Mouse (Mus musculus) skeletal muscle tissue, adult 2 months (tissue): ENCODE results near the gene B230217C12Rik.

Experiments
- DNase-seq: peaks from one replicate; pipeline ENCODE4 v3.0.0-alpha.2; 2012; ENCODE audit warnings: low read depth, low spot score

The B230217C12Rik gene

DNA sequence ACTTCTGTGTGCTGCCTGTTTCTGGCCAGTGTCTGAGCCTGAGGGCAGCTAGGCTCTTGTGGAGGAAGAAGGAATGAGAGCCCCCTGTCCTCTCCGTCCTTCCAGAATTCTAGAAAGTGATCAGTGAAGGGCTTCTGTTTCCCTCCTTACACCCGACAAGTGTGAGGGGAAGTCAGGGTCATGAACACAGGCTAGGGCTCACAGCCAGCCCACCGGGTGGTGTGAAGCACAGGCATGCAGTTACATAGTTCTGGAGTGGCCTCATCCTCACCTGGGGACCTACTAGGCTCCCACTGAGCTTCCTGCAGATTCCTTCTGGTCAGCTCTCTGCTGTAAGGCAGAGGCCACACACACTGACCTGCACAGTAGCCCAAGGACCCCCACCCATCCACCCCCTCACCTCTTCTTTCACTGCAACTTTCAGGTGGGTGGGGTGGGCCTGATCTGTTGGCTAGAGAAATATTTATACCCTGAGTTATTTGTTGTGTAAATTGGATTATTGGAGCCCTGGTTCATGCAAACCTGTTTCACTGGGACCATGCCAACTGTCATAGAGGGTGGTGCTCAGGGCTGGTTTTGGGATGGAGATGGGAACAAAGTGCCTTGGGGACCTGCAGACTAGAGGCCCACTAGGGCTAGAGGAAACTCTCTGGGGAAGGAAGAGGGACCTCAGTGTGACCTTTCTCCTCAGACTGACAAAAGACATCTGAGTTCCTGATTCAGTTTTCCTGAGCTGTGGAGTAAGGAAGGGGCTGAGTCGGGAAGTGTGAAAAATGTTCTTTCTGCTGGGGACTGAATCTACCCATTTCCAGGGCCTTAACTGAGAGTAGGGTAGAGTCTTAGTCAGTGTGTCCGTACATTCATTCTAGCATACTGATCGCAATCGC is 31.1 kb upstream of the B230217C12Rik start:
- no peak for DNase-seq

DNA sequence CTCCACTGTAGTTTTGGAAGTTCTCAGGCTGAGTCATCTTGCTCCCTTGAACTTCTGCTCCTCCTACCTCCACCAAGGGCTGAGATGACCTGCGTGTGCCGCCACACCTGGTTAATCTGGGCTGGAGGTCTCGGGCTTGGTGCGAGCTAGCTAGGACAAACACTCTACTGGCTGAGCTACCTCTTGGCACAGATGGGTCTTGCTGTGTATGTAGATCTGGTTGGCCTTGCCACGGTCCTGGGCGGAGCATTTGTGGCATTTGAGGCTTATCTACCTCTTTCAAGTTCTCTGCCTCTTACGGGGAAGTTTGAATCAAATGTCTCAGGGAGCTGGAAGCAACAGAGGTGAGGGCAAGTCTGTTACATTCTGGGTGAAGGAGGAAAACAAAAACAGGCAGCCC is 30.2 kb upstream of the B230217C12Rik start:
- DNase-seq: no peak

DNA sequence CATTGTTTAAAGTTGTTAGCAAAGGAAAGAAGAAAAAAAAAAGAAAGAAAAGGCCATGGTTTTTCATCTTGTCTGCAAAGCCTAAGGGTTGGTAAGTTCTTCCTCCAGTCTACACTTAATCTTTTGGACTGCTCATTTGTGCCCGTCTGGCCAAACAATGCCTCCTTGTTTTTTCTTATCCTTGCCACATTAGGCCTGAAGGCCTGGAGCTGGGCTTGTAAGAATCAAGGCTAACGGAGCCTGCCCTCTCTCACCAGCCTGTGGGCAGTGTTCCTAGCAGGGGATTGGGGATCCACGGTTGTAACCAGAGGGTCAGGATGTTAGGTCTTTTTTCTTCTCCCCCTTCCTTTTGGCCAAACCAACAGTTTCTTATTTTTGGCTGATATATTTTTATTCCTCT is 29.6 kb upstream of the B230217C12Rik start:
- no peak for DNase-seq

DNA sequence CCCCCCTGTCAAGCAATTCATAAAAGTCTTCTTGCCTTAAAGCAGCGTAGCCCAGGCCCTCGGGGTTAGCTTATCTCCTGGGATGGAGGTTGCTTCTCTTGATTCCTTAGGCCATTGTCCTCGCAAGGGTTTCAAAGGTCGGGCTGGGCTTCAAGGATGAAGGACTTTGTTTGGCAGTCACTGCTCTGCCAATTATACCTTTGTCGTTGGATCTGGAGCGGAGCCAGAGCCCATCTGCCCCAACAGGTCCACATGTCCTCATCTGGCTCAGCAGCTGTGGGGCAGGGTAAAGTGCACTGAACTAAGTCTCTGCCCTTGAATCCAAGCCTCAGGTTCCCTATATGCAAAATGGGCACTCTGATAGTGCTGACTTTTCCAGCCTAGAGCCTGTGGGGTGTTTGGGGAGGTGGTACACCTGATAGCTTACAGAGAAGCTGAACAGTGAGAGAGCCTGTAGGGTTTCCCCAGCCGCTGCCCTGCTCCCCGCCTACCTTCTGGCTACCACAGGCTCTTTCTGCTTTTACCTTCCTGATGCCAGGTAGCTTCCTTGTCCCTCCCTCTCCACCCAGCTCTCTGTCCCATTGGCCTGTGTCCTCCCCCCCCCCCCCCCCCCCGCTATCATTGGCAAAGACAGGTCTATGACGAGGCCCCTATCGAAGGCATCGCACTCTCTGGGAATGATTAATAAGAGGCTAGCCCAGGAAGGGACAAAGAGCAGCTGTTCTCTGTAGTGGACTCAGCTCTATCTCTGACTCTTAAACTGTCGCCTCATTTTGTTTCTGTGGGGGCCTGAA is 28.8 kb upstream of the B230217C12Rik start:
- DNase-seq: no peak

DNA sequence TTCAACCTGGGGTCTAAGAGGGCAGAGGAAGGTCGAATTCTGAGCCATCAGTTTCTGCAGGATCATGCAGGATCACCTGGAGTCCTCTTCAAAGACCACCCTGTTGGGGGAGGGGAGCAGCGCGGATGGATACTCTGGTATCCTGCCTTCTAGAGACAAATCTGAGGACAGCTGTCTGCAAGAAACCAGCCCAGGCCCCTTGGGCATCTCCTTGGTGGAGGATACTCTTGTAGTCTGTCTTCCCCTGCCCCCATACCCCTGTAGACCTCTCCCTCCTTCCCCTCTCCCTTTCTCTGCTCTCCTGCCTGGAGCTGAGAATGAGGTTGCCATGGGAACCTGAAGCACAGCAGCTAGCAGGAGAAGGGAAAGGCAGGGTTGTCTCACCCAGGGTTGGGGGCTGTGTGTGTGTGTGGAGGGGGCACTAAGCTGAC is 28.1 kb upstream of the B230217C12Rik start:
- DNase-seq: no peak

DNA sequence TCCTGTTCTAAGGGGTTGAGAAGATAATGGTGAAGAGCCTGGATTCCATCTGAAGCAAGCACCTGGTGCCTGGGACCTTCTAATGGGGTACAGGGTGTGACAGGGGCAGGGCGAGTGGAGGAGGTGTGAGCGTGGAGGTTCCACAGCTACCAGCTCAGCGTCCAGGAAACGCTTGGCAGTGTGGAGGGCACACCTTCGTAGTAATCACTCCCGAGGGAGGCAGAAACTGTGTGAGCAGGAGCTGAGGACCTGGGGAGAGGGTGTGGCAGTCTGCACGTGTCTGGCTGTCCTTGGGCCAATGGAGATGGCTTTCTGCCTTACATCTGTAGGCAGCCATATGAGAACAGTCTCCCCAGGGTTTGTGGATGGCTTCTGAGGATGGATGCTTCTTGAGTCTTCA is 27.5 kb upstream of the B230217C12Rik start:
- DNase-seq: no peak

DNA sequence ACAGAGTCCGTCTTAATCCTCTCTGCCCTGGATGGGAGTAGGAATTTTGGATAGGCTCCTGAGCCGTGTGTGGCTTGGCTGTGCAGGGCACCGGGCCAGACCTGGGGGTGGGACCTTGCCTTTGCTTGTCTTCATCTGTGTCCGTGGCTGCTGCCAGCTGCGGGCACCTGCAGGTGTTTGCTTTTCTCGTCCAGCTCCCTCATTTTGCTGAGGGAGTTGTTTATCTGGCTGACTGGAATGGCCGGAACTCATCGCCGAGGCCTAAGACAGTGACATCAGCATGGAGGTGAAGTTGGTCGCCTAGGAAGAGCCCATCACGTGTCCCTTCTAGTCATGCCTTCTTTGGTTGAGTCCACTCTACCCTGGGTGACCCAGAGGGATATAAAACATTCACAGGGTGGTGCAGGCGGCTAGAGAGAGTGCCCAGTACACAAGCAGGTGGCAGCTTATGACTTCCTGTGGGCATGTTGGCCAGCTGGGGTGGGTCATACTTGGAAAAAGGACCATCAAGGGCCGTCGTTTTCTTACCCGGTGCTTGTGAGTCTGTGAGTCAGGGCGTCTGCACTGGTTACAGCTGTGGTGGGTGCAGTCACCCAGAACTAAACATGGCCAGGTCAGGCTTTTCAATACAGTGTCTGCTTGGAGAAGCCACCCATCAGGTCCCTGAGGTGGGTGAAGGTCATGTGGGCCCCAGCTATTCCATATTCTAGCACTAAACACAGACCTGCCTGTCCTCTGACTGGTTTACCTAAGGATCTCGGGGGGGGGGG is 26.6 kb upstream of the B230217C12Rik start:
- no peak for DNase-seq

DNA sequence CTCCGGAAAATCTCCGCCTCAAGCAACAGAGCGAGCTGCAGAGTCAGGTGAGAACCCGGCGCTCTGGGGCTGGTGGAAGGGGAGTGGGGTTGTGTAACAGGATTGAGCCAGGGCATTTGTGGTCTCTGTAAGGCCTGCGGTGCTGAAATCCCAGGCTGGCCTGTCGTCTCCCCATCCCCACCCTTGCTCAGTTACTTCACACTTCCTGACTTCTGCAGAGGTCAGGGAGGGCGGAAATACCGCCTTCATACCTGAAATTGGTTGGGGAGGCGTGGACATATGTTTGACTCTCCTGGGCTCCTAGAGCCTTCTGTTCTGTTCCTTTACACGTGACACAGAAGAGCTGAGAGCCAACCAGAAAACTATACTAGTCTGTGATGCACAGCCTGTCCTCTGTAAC is 24.8 kb upstream of the B230217C12Rik start:
- no peak for DNase-seq

DNA sequence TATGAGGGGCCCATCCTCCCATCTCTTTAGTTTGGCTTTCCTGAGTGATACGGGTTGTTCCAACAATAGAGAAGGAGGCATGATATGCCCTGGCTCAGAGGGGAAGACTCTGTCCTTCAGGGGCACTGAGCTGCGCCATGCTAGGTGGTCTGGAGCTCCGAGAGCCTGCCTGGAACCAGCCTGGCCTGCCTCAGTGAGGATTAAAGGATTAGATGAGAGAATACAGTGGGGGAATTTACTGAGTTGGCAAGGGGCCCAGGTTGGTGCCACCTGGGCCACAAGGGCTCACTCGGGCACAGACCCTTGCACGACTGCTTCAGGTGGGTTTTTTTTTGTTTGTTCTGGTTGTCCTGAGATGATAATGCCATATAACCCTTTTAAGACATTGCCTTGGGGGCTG is 24.4 kb upstream of the B230217C12Rik start:
- no peak for DNase-seq

DNA sequence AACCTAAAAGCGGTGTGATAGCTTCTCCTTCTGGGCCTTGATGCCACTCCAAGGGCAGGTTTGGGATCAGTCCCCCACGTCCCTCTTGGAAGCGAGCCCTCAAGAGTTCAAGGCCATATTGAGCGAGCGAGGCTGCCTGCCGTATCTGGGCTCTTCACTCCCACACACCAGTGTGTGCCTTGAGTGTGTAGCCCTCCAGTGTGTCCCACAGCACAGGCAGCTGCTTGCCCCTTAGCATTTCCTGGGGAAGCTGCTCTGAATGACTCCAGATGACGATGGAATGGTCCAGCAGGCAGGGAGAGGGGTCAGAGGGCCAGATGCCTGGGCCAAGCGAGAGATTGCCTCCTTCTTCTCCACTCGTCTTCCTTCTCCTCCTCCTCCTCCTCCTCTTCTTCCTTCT is 23.7 kb upstream of the B230217C12Rik start:
- DNase-seq: no peak

DNA sequence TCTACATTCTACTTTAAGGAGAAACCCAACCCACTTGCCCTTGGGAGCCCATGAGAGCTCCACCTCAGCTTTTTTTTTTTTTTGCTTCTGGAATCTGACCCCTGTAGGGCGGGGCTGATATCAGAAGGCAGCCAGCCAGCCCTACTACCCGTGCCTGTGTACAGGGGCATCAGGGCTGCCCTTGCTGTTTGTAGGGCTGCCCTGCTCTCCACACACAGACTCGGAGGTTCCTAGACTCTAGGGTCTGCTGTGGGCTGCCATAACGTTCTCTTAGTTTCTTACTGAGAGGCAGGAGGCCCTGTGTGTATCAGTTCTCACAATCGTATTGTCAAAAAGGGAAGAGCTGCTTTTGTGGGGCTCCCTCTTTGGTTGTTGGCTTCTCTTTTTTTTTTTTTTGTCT is 23.2 kb upstream of the B230217C12Rik start:
- no peak for DNase-seq

DNA sequence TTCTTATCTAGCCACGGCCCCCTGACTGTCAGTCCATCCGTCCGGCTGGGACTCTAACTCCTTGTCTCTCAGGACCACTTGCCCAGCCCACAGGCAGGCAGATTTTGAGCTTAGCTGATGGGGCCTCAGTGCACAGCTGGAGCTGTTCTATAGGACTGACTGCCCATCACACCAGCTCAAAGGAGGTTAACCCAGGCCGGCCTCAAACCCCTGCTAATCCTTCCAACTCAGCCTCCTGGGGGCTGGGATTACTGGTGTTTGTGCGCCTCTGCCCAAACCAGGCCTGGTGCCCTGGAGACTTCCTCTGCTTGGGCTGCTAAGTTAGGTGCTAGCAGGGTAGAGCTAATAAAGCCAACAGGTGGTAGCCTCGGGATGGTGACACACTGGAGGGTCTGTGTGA is 22.6 kb upstream of the B230217C12Rik start:
- no peak for DNase-seq

DNA sequence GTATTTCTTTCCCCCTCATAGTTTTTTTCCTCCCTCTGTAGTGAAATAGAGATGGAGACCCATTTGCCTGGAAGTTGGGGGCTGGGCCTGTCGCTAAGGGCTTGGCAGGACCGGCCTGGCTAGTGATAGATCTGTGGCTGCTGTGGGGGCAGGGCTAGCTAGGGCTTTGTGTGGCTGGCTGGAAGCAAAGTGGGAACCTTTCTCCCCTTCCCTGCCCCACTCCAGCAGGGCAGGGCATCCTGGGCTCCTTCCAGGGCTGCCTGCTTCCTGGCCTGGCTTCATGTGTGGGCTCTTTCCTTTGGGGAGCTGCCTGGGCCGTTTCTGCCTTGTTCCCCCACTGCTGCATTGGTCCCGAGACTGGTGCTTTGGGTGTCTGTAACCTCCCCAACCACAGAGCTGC is 22.0 kb upstream of the B230217C12Rik start:
- DNase-seq: no peak

DNA sequence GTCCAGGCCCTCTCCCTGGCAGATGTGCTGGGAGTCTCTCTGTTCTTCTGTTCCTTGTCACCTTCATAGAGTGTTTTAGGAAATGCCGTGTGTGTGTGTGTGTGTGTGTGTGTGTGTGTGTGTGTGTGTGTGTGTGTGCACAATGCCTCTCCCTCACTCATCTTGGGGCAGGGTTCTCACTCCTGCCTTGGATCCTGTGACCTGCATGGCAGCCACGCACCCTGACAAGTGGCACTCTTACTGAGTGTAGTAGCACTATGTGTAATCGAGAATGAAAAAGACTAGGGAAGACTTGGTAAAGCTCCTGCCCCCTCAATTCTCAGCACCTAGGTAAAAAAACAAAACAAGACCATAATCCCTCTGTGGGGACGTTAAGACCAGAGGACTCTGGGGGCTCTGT is 21.5 kb upstream of the B230217C12Rik start:
- DNase-seq: no peak

DNA sequence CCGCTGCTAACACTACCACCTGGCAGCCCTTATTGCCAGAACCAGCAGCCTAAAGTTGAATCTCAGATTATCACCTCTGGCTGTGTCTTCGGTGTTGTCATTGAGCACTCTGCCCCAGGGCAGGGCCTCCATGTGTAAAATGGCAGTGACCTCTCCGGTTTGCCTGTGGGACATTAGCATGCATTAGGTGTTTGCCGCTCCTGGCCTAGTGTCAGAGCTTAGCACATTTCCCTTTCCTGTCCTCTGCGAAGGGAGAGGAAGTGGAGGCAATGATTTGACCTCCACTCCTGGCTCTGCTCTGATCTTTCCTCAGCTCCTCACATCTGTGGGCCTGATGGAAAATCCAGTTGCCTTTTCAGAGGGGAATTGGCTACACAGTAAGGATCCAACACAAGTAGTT is 20.7 kb upstream of the B230217C12Rik start:
- no peak for DNase-seq

DNA sequence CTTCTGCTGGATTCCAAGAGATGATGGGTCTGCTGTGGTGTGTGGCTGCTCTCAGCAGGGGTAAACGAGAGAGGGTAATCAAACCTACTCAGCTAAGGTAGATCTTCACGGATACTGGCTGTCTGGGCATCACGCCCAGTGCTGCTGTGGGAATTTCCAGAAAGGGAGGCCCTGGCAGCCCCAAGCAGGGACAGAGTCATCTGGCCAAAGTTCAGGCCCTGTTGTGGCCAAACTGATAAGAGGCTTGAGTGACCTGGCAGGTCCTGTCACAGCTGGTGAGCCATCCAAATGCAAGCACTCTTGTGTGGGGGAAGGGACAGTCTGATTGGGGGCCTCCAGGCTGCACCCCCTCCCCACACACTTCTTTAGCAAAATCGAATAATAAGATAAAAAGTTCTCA is 19.7 kb upstream of the B230217C12Rik start:
- no peak for DNase-seq

DNA sequence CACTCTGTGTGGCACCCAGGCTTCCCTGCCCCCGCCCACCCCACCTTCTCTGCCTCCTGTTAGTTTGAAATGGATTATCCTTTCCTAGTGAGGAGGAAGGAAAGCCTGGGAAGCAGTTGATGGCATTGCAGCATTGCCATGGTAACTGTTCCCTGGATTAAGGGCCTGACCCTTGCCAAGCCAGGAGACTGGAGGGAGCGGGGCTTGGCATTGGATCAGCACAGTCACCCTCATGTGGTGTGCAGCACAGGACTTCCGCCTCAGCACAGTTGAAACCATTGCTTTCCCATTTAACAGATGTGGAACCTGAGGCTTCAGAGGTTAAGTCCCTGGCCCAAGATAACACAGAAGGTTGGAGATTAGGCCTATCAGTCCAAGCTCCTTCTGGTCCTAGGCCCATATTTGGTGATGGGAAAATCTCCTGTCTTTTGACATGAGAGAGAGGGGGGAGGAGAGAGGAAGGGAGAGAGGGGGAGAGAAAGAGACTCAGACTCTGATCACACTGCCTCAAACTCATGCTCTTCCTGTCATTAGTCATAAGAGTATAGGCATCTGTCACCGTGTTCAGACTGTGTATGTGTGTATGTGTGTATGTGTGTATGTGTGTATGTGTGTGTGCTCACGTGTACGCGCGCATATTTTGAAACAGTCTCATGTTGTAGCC is 19.0 kb upstream of the B230217C12Rik start:
- no peak for DNase-seq

DNA sequence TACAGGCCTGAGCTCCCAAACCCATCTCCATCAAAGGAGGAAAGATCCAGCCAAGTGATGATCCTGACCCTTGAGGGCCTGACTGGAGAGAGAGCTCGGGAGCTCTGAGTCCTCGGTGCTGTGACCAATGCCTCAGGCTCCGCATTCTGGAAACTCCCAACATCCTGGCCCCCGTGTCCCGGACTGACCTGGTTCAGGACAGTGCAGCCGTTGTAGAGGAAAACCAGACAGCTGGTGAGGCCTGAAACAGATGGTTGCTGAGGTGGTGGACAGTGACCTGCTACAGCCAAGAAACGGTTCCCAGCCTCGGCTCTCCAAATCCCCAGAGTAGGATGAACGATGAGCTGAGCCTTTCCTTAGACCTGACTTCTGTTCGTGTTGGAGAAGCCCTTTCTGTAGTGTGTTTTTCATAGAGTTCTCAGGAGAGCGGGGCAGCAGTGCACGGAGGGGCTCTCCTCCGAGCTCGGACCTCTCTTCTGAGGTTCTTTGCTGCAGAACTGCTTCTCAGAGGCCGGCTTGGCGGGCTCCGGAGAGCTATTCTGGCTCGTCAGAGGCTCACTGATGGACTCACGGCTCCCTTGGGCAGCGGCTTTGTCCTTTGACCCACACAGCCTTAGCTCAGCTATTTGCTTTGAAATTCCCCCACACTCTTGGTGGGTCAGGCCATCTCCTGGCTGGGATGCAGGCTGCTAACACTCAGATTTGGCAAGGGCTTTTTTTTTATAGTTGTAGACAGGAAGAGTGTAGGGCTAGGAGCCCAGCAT is 17.6 kb upstream of the B230217C12Rik start:
- DNase-seq: peak; percentile 75

DNA sequence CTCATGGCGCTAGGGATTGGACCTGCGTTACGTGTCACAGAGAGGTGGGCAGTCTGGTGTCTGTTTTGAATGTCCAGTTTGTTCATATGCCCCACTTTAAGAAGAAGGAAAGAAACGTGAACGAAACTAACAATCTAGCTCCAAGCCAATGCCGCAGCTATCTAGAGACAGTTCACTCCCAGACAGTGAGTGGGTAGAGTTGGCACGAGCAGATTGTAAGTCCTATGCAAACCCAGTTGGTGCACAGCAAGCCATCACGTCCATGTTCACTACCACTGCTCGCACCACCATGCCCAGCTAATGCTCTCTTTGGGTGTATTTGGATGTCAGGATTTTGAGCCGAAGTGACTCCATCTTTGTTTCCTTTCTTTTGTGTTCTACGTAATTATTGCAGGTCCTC is 16.4 kb upstream of the B230217C12Rik start:
- DNase-seq: no peak

DNA sequence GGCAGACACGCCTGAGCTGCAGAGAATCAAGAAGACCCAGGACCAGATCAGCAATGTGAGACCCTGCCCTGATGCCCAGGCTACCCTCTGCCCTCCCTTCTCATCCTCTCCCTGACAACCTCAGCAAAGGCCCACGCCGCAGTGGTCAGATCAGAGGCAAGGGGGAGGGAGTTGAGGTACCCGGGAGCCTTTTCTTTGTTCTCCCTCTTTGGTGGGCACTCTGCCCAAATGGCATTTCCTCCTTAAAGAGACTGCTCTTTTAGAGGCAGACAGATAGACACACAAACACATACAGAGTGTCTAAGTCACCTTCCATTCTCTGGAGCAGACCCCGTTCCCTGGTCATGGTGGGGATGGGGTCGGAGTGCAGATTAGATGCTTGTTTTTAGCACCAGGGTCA is 15.7 kb upstream of the B230217C12Rik start:
- DNase-seq: no peak

DNA sequence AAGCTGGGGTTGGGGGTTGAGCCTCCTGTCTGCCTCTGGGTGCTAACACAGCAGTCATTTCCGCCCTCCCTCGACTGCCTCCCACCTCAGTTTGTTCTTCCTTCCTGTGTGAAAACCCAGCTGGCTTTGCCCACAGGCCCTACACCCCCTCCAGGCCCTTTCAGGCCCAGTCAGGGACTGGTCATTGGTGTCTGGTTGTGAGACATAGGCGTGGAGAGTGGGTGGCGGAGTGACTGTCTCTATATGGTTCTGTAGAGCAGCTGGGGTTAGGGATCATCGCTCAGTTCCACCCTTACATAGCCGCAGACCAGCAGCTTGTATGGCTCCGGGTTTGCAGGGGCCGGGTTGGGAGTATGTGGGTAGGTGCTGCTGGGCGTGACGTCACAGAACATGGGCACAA is 15.3 kb upstream of the B230217C12Rik start:
- no peak for DNase-seq
